Comparison of ENCODE assay signal across 19 mouse cellular contexts in the genomic region with DNA sequence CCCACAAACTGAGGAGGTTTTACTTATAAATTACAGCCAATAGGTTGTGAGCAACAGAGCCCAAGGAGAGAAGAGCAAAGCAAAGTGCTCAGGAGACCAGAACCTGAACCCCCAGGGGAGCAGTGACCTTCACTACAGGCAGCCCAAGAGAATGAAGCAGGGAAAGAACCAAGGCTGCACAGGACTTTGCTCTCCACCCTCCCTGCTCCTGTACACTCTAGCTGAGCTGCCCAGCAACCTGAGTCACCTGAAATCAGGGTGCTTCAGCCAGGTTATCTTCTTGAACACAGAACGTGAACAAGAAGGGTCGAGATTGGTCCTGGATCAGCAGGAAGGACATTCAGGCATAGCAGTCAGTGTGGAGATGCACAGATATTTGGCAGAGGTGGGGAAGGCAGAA.
"Had no signal": no experiment of that assay in that cellular context is flagged by ENCODE, and none has a peak within 500 bp of the region (broad histone marks: within the 10 kb centered on the region; RNA-seq: fewer than 3 reads in every experiment).

No protein-coding gene starts in this region.

- DNase-seq: kidney, adult 18-20 months; kidney, postnatal 36 days; layer of hippocampus, postnatal 36 days; liver; lung, adult 18-20 months; lung, postnatal 14 days; lung, postnatal 4 days; midbrain, embryonic 14.5 days; right cerebral cortex, adult 18-20 months; right cerebral cortex, postnatal 14 days; right cerebral cortex, postnatal 4 days; thymus, postnatal 36 days had no signal

- H3K36me3 ChIP-seq: limb, embryonic 12.5 days; liver, embryonic 12.5 days; liver, embryonic 15.5 days; lung, embryonic 15.5 days had no signal

- H3K4me3 ChIP-seq: left cerebral cortex, adult 2 months; limb, embryonic 12.5 days; liver, embryonic 12.5 days; liver, embryonic 15.5 days; lung, embryonic 15.5 days had no signal

- ATAC-seq: liver, embryonic 12.5 days had no signal

- H3K9ac ChIP-seq: limb, embryonic 12.5 days; liver, embryonic 12.5 days; liver, embryonic 15.5 days; lung, embryonic 15.5 days had no signal

- H3K27ac ChIP-seq: kidney, postnatal 0 days; left cerebral cortex, adult 2 months; limb, embryonic 12.5 days; liver, embryonic 12.5 days; liver, embryonic 15.5 days; lung, embryonic 15.5 days had no signal

- H3K4me1 ChIP-seq: liver, embryonic 12.5 days; liver, embryonic 15.5 days had no signal

- H3K4me2 ChIP-seq: limb, embryonic 12.5 days; liver, embryonic 12.5 days; liver, embryonic 15.5 days; lung, embryonic 15.5 days; midbrain, embryonic 11.5 days had no signal

- H3K27me3 ChIP-seq: lung, embryonic 15.5 days had no signal

- H3K9me3 ChIP-seq: limb, embryonic 12.5 days; liver, embryonic 12.5 days; liver, embryonic 15.5 days; lung, embryonic 15.5 days had no signal
